Mouse (Mus musculus) olfactory bulb, adult 2 months (tissue): Measurements from ENCODE around the gene Ccdc88c. TPM values are rescaled to one million over a fixed set of nuclear protein-coding genes. Genes with fewer than 3 reads are reported as not detected.

Experiments used
- H3K27ac ChIP-seq: fragments of 200-500 bp; 2 replicates; pipeline ENCODE4 v1.5.1; 2012; ENCODE audit warnings: low read depth, low read length; ENCODE audit not compliant: insufficient read depth
- H3K4me1 ChIP-seq: fragments of 200-500 bp; 2 replicates; pipeline ENCODE4 v1.6.1; 2012; ENCODE audit warnings: low read length; ENCODE audit not compliant: control insufficient read depth, insufficient read depth
- H3K4me3 ChIP-seq: fragments of 200-500 bp; 2 replicates; pipeline ENCODE4 v1.5.1; 2012; ENCODE audit warnings: mild to moderate bottlenecking, low read depth, low read length, moderate library complexity; ENCODE audit not compliant: insufficient read depth
- CTCF ChIP-seq: fragments of 200-500 bp; IDR thresholded peaks from 2 replicates; pipeline ENCODE4 v1.5.1; 2012; ENCODE audit warnings: low read depth, mild to moderate bottlenecking, low read length, moderate library complexity; ENCODE audit not compliant: insufficient read depth
- POLR2A ChIP-seq: fragments of 200-500 bp; IDR thresholded peaks from 2 replicates; pipeline ENCODE4 v1.6.1; 2012; ENCODE audit warnings: mild to moderate bottlenecking, low read depth, low read length, moderate library complexity; ENCODE audit not compliant: insufficient read depth
- WGBS: fragments of 180-500 bp; shearing (Covaris S2); methylation state at CpG from one replicate; pipeline ENCODE4 v1.1.7; 2018; 5-methylcytosine and 5-hydroxymethylcytosine counted together
- polyA plus RNA-seq: library from polyadenylated mRNA; stranded (reverse); fragments of >200 nt; gene quantifications from 2 replicates; pipeline ENCODE4 v1.2.4, GENCODE M21; 2012; ENCODE audit warnings: low replicate concordance; ENCODE audit not compliant: missing spikeins, insufficient read depth, insufficient read length

Ccdc88c gene
- polyA plus RNA-seq, 1 experiment = 56.2 TPM

- H3K27ac ChIP-seq = no peak overlapping the region
- H3K4me3 ChIP-seq = no peak overlapping the region
- WGBS = 79% methylated on average over 3 of the region's 3 CpGs
- TF ChIP-seq CTCF = no peak
- TF ChIP-seq POLR2A = no peak
- H3K4me1 ChIP-seq = peaks cover 16% of the 10 kb centered on the region
Measured at GRCm38 (mm10) chr12:100896661-100897060, 132.2 kb downstream of the Ccdc88c start.

DNA sequence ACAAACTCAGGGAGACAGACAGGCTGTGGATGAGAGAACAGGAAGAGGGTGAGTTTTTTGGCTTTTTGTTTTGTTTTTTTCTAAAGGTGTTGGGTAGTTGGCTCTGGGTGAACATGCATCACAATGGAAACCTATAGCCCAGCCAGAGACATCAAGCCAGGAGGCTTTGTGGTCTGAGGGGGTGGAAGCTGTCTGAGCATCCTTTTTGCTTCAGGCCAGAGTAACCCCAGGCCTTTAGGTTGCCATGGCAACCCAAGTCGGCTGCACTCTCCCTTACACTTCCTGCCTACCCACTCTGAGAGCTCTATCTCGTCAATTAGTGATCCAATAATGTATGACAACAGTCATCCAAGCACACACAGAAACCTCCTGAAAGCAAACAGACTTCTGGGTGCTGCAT, 133.4 kb downstream of the Ccdc88c start:
- TF ChIP-seq POLR2A = no peak
- TF ChIP-seq CTCF = no peak
- 8% methylated on average over 2 of the region's 2 CpGs for WGBS
- no peak overlapping the region for H3K27ac ChIP-seq
- peaks cover 16% of the 10 kb centered on the region for H3K4me1 ChIP-seq
- H3K4me3 ChIP-seq = no peak overlapping the region

GRCm38 (mm10) chr12:100890548-100890947, 138.3 kb downstream of the Ccdc88c start:
- TF ChIP-seq CTCF (no peak), POLR2A (no peak)
- H3K4me1 ChIP-seq = peaks cover 7% of the 10 kb centered on the region; the same call in 1 of the 2 replicates
- no peak overlapping the region for H3K27ac ChIP-seq
- H3K4me3 ChIP-seq = no peak overlapping the region
- WGBS = 89% methylated on average over 3 of the region's 3 CpGs

GRCm38 (mm10) chr12:100887801-100888258, 141.0 kb downstream of the Ccdc88c start:
- peak overlapping the region; percentile 8; the same call in 1 of the 2 replicates for H3K27ac ChIP-seq
- TF ChIP-seq CTCF = no peak
- TF ChIP-seq POLR2A = no peak
- WGBS = 9% methylated on average over 12 of the region's 12 CpGs
- peaks cover 5% of the 10 kb centered on the region; the same call in 1 of the 2 replicates for H3K4me1 ChIP-seq
- peak overlapping the region; percentile 10 for H3K4me3 ChIP-seq

GRCm38 (mm10) chr12:100886877-100887276, 142.0 kb downstream of the Ccdc88c start:
- Histone ChIP-seq H3K4me3 (no peak overlapping the region), H3K4me1 (peaks cover 5% of the 10 kb centered on the region; the same call in 1 of the 2 replicates), H3K27ac (no peak overlapping the region)
- 91% methylated on average over 4 of the region's 4 CpGs for WGBS
- no peak for TF ChIP-seq CTCF
- no peak for TF ChIP-seq POLR2A

DNA sequence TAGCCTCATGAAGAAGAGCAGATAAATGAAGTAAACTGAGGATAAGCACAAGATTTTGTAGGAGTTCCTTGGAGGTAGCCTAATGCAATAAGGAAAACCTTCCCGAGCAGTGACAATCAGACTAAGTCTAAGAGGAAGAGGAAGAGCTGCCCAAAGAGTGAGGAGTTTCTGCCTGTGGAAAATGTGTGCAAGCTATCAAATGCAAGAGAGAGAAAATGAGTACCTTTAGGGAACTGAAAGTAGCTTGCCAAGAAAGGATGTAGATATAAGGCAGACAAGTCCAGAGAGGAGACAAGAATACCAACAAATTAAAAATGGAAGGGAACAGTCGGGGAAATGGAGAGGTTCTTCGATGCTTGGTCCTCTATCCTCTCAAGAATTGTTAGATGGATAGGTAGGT, 143.3 kb downstream of the Ccdc88c start:
- Histone ChIP-seq H3K27ac (no peak overlapping the region), H3K4me3 (no peak overlapping the region), H3K4me1 (peaks cover 5% of the 10 kb centered on the region; the same call in 1 of the 2 replicates)
- 89% methylated on average over 3 of the region's 3 CpGs for WGBS
- TF ChIP-seq CTCF (no peak), POLR2A (no peak)

DNA sequence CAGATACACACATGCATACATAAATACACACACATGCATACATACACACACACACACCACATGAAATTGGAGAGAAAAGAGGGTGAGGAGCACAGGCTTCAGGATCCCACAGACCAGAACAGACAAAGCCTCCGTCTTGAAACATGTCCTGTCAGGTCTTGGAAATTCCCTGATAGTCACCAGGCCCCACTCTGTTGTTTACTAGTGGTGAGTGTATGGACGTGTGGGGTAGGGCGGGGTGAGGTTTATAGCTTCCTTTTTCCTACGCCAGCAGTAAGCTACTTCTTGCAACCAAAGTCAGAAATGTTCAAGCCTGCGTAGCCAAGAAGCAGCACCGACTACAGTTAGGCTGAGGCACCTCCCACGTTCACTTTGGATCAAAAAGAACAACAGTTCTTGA, 145.7 kb downstream of the Ccdc88c start:
- H3K4me3 ChIP-seq = no peak overlapping the region
- WGBS = 81% methylated on average over 7 of the region's 7 CpGs
- no peak overlapping the region for H3K27ac ChIP-seq
- TF ChIP-seq CTCF (no peak), POLR2A (no peak)
- H3K4me1 ChIP-seq = peaks cover 5% of the 10 kb centered on the region; the same call in 1 of the 2 replicates

DNA sequence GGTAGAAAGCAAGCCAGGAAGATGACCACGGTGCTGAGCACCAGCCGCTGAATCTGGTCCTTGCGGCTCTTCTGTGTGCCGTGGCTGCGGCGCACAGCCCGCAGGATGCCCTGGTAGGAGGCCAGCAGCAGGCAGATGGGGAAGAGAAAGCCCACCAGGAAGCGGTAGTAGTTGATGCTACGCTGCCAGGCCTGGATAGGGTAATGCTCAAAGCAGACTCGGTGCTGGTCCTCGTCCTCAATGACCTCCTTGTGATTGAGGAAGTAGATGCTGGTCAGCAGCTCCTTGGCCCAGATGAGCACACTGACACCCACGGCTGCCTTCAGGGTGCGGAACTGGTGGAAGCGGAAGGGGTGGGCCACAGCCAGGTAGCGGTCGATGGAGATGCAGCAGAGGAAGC, 150.3 kb downstream of the Ccdc88c start:
- TF ChIP-seq POLR2A (no peak), CTCF (no peak)
- H3K4me3 ChIP-seq = no peak overlapping the region
- H3K27ac ChIP-seq = no peak overlapping the region
- no peaks in the 10 kb centered on the region for H3K4me1 ChIP-seq
- WGBS = 89% methylated on average over 16 of the region's 16 CpGs

DNA sequence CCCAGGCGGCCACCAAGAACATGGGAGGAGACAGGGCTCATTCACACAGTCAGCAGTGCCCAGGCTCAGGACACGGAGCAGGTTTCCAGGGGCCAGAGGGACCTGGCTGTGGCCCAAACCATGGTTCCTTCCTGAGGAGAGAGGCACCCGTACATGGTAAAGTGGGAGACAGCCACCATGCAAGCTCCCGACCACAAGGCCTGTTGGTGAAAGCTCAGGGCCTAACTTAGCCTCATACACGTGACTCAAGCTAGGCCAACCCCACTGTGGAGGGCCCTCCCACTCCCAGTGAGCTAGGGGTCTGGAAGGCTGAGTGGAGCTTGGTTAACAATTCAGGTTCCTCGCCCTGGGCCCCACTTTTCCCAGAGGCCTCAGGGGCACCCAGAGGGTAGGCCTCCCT, 150.9 kb downstream of the Ccdc88c start:
- no peak for TF ChIP-seq POLR2A
- no peak for TF ChIP-seq CTCF
- 87% methylated on average over 6 of the region's 6 CpGs for WGBS
- Histone ChIP-seq H3K27ac (no peak overlapping the region), H3K4me1 (no peaks in the 10 kb centered on the region), H3K4me3 (no peak overlapping the region)

GRCm38 (mm10) chr12:100875960-100876359, 152.9 kb downstream of the Ccdc88c start:
- TF ChIP-seq CTCF (no peak), POLR2A (no peak)
- 84% methylated on average over 5 of the region's 6 CpGs for WGBS
- H3K27ac ChIP-seq = no peak overlapping the region
- no peak overlapping the region for H3K4me3 ChIP-seq
- H3K4me1 ChIP-seq = no peaks in the 10 kb centered on the region
